Mouse (Mus musculus) gastrocnemius, postnatal 36 days (tissue): ENCODE data around the gene Supt5. TPM values are rescaled to one million over a fixed set of nuclear protein-coding genes. Genes with fewer than 3 reads are reported as not detected.

Experiments used
- DNase-seq, 2 experiments: peaks; one replicate each; pipeline ENCODE4 v3.0.0; 2022
- intact Hi-C: fragments of 180-260 bp; cut with DNase I; formaldehyde crosslinking; loops from one replicate; pipeline ENCODE4 v1.15.1; 2025
- total RNA-seq, 2 experiments: library from RNA; stranded (reverse); gene quantifications; 2 replicates each; pipeline ENCODE4 v1.2.3; 2021

The Supt5 gene
- total RNA-seq, 2 experiments from 2014 or later, result 52.0 to 61.4 TPM

- intact Hi-C loops, result no loop called here
- no peak for DNase-seq
Observed at GRCm38 (mm10) chr7:28311151-28311925, 27.2 kb downstream of the Supt5 start.

- intact Hi-C loops, result no loop called here
Observed at GRCm38 (mm10) chr7:28309737-28310136, 28.8 kb downstream of the Supt5 start.

GRCm38 (mm10) chr7:28306216-28306615 lies 32.3 kb downstream of the Supt5 start:
- intact Hi-C loops, result no loop called here
- no peak for DNase-seq

More at GRCm38 (mm10) chr7:28309737-28310136, 28.8 kb downstream of the Supt5 start:
- no peak for DNase-seq

GRCm38 (mm10) chr7:28305641-28306040 lies 32.9 kb downstream of the Supt5 start:
- intact Hi-C loops, result no loop called here
- DNase-seq, result no peak

GRCm38 (mm10) chr7:28301616-28302433 lies 36.7 kb downstream of the Supt5 start, which contains the start of gene Dll3:
Gene Dll3, minus strand, starts transcription at chr7:28302238.
- intact Hi-C loops, result loop anchor here (5.0 kb wide), 1 partner anchor 90 kb away; no protein-coding TSS in a partner anchor
- DNase-seq, result no peak

- intact Hi-C loops, result loop anchor here (1.0 kb wide), 1 partner anchor 151 kb away; no protein-coding TSS in a partner anchor
Observed at GRCm38 (mm10) chr7:28298837-28299625, 39.5 kb downstream of the Supt5 start.

DNA sequence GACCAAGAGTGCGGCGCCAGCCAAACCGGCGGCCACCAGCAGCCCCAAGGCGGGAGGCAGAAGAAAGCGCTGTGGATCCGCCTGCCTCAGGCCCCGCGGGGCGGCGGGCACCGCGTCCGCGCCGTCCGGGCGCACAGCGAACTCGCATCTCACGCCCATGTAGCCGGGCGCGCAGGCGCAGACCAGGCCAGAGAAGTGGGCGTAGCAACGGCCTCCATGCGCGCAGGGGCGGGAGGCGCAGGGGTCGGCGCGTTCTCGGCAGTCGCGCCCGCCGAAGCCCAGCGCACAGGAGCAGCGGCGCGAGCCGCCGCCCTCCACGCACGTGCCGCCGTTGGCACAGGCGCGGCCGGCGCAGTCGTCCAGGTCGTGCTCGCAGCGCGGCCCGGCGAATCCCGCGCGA lies 44.1 kb downstream of the Supt5 start:
- no peak for DNase-seq
- intact Hi-C loops, result no loop called here

More at GRCm38 (mm10) chr7:28298837-28299625, 39.5 kb downstream of the Supt5 start:
- peak in 1 of 2 experiments; percentile 37 for DNase-seq

DNA sequence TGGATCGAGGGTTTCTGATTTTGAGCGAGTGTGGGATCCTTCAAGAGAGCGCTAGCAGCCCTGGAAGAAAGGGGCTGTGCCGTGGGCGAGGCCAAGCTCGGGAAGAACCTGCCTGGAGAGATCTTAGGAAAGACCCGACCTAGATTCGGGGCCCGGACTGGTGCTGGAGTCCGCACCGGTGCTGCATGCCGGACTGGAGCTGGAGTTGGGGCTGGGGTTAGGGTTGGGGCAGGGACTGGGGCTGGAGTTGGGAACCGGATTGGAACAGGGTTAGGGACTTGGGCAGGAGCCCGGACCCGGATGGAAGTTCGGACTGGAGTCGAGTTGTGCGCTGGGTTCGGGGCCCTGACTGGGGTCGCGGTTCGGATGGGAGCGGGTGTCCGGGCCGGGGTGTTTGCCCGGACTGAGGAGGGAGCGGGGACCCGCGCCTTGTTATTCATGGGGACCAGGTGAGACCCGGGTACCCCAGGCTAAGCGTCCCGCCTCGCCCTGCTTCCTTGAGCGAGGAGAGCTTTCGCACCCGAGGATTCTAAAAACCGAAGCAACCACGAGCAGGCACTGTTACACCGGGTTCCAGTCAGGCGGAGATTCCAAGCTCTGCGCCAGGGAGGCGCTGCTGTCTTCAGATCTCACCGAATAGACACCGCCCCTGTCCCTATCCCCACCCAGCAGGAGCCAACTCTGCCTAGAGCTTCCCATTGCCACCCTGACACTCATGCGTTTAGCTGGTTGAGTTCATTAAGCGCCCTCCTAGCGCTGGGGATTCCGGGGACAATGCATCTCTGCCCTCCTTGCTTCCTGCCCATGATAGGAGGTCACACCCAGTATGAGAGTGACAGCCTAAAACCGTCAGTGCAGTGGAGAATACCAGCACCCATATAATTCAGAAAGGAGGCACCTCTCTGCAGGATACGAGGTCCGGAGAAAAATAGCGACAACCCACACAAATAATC lies 47.6 kb downstream of the Supt5 start, which contains the start of gene Selenov:
Selenov (minus strand) TSS at position 549 of the 953 bp plus-strand sequence.
- intact Hi-C loops, result no loop called here
- DNase-seq, result no peak

GRCm38 (mm10) chr7:28290165-28290564 lies 48.4 kb downstream of the Supt5 start:
- intact Hi-C loops, result no loop called here
- no peak for DNase-seq

GRCm38 (mm10) chr7:28280630-28281029 lies 57.9 kb downstream of the Supt5 start:
- no peak for DNase-seq
- intact Hi-C loops, result no loop called here

DNA sequence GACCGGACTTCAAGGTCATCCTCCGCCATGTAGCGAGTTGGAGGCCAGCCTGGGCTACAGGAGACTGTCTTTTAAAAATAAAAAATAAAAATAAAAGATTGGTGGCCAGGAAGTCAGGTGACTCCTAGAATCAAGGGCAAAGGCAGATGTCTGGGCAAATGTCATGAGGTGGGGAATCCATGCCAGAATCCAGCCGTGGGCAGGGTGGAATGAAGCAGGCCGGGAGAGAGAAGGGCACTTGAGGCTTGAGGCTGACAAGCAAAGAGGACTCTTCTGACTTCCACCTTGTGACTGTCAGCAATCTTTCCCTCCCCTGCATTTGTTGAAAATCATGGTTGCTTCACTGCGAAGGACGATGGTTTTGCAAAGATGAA lies 60.3 kb downstream of the Supt5 start:
- intact Hi-C loops, result loop anchor here (5.0 kb wide), 1 partner anchor 69 kb away; no protein-coding TSS in a partner anchor
- no peak for DNase-seq

- intact Hi-C loops, result loop anchor here (5.0 kb wide), 1 partner anchor 70 kb away; no protein-coding TSS in a partner anchor
- peak; percentile 94 to 97 for DNase-seq
Observed at GRCm38 (mm10) chr7:28277615-28278278, 60.8 kb downstream of the Supt5 start, which contains the start of gene Eid2b. Gene Eid2b, plus strand, starts transcription at chr7:28277739.

GRCm38 (mm10) chr7:28277237-28277614 lies 61.3 kb downstream of the Supt5 start:
- intact Hi-C loops, result loop anchor here (5.0 kb wide), 1 partner anchor 70 kb away; no protein-coding TSS in a partner anchor

DNA sequence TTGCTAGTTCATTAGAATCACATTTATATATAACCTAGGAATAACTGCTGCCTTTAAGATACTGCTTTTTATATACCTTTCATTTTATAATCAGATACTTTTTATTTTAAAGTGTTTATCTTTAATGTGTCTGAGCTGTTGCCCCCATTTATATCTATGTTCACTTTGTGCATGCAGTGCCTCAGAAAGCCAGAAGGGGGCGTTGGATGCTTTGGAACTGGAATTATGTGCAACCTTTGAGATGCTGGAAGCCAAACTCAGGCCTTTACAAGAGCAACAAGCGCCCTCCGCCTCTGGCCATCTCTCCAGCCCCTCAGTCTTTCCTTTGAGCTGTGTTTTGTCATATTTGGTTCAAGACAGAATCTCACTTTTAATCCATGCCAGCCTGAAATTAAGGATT lies 66.8 kb downstream of the Supt5 start:
- intact Hi-C loops, result no loop called here
- DNase-seq, result no peak

More at GRCm38 (mm10) chr7:28277237-28277614, 61.3 kb downstream of the Supt5 start:
- DNase-seq, result no peak

GRCm38 (mm10) chr7:28269355-28269754 lies 69.2 kb downstream of the Supt5 start:
- intact Hi-C loops, result no loop called here
- no peak for DNase-seq

GRCm38 (mm10) chr7:28268576-28268975 lies 70.0 kb downstream of the Supt5 start:
- intact Hi-C loops, result no loop called here
- no peak for DNase-seq

DNA sequence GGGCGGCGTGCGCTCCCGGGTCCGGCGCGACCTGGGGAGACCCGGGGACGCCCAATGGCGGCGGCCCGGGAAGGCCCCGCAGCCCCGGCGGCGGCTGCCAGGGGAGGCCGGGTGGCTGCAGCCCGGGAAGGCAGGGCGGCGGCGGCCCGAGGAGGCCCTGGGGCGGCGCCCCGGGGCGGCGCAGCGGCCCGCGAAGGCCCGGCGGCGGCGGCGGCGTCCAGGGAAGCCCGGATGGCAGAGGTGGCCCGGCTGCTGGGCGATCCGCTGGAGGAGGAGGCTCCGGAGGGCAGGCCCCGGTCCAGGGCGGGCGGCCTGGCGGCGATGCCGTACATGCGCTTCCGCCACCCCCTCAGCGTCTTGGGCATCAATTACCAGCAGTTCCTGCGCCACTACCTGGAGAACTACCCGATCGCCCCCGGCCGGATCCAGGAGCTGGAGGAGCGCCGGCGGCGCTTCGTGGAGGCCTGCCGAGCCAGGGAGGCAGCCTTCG lies 70.5 kb downstream of the Supt5 start:
- peak; percentile 31 to 51 for DNase-seq
- intact Hi-C loops, result no loop called here
